Mouse (Mus musculus): Measurements from ENCODE around the gene A3galt2. TPM values are rescaled to one million over a fixed set of nuclear protein-coding genes. Genes with fewer than 3 reads are reported as not detected.

Gene A3galt2
- polyA plus RNA-seq, 1 experiment from 2014 or later, result 0.30 TPM

DNA sequence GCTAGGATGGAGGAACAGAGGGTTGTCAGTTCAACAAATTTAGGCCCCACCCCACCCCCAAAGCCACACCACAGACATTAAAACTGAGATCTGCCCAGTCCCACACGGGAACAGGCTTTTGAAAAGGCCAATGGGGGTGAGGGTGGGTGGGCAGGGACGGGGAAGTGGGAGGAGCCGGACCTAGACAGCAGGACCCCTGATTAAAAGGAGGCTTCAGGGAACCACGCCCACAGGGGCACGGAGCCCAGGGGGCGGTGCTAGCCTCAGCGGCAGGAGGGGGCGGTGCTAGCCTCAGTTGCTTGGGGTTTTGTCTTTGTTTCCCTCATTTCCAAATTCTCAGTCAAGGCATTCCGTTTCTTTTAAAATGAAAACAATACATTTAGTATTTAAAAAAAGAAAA lies 40.4 kb downstream of the A3galt2 start:
- Histone ChIP-seq H3K9me3 (ENCODE audit: control insufficient read depth, low read length) (no peaks in the 10 kb centered on the region), H3K4me2 (ENCODE audit: low read depth, low read length) (0 out of 2 replicates have a peak overlapping the region, but pooled peaks have one; percentile 2), H3K4me1 (replicated peaks; ENCODE audit: control insufficient read depth, insufficient read depth, low read length) (peaks cover 25% of the 10 kb centered on the region), H3K9ac (ENCODE audit: low read length) (no peak overlapping the region), H3K36me3 (ENCODE audit: control insufficient read depth, insufficient read depth, low read length) (no peaks in the 10 kb centered on the region; the same call in 1 of the 2 replicates), H3K27me3 (ENCODE audit: control insufficient read depth, insufficient read depth, low read depth, low read length) (no peaks in the 10 kb centered on the region), H3K27ac (ENCODE audit: low read length) (no peak overlapping the region), H3K4me3 (ENCODE audit: low read length) (no peak overlapping the region)
- WGBS, result 7% methylated on average over 9 of the region's 9 CpGs
- ATAC-seq (ENCODE audit: low read depth), result peak; percentile 59; the same call in 1 of the 2 replicates

DNA sequence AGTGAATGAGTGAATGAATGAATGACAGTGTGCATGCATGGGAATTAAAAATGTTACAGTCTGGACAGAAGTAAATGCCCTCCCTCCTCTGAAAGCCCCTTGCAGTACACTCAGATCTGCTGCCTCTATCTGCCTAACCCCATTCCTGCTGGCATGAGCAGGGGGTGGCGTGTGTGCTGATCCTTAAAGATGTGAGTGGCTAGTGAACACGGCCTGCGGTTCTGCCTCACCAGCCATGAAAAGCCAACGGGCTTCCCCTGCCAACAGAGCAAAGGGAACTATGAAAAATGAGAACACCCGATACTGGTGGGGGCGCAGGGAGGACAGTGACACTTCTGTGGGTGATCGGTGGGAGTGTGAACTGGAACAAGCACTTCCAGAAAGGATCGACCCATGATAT lies 41.6 kb downstream of the A3galt2 start:
- H3K4me3 ChIP-seq (ENCODE audit: low read length), result no peak overlapping the region
- 65% methylated on average over 8 of the region's 8 CpGs for WGBS
- no peak overlapping the region for H3K4me2 ChIP-seq (ENCODE audit: low read depth, low read length)
- no peaks in the 10 kb centered on the region; the same call in 1 of the 2 replicates for H3K36me3 ChIP-seq (ENCODE audit: control insufficient read depth, insufficient read depth, low read length)
- H3K27ac ChIP-seq (ENCODE audit: low read length), result no peak overlapping the region
- H3K27me3 ChIP-seq (ENCODE audit: control insufficient read depth, insufficient read depth, low read depth, low read length), result no peaks in the 10 kb centered on the region
- no peak for ATAC-seq (ENCODE audit: low read depth)
- H3K9ac ChIP-seq (ENCODE audit: low read length), result no peak overlapping the region
- peaks cover 25% of the 10 kb centered on the region for H3K4me1 ChIP-seq (replicated peaks; ENCODE audit: control insufficient read depth, insufficient read depth, low read length)
- H3K9me3 ChIP-seq (ENCODE audit: control insufficient read depth, low read length), result no peaks in the 10 kb centered on the region

DNA sequence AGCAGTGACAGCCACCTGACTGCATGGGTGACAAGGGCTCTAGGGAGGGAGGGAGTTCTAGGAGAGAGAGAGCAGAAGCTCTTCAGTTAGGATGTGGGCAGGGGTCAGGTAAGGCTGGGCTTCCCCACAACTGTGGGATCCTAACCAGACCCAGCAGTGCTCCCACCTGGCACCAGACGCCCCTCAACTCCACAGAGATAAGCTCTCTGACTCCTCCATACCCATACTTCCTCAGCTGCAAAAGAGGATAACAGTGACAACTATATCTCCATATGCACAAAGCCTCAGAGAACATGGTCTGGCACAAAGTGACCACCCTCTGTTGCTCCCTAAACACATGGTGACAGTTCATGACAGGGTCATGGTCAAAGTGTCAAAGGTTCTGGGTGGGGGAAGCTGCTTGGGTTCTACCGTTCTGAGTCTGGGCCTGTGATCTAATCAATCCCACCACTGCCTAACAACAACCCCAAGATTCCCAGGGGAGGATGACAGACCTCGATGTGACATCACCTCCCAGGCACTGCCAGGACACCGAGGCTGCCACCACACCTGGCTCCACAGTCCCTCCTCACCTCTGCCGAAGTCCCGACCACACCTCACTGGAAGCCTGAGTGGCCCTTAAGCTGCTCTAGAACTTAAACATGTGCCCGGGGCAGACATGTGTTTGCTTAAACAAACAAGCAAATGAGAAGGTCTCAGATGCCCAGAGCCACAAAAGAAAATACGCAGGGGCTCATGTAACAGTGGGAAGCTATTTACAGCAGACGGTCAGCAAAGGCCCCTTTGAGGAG lies 46.7 kb downstream of the A3galt2 start:
- Histone ChIP-seq H3K4me3 (ENCODE audit: low read length) (no peak overlapping the region), H3K27me3 (ENCODE audit: control insufficient read depth, insufficient read depth, low read depth, low read length) (no peaks in the 10 kb centered on the region), H3K27ac (ENCODE audit: low read length) (no peak overlapping the region), H3K36me3 (ENCODE audit: control insufficient read depth, insufficient read depth, low read length) (no peaks in the 10 kb centered on the region), H3K4me2 (ENCODE audit: low read depth, low read length) (no peak overlapping the region), H3K9me3 (ENCODE audit: control insufficient read depth, low read length) (no peaks in the 10 kb centered on the region), H3K4me1 (replicated peaks; ENCODE audit: control insufficient read depth, insufficient read depth, low read length) (peaks cover 42% of the 10 kb centered on the region), H3K9ac (ENCODE audit: low read length) (peak overlapping the region; percentile 25; the same call in 1 of the 2 replicates)
- 36% methylated on average over 9 of the region's 9 CpGs for WGBS
- no peak for ATAC-seq (ENCODE audit: low read depth)

DNA sequence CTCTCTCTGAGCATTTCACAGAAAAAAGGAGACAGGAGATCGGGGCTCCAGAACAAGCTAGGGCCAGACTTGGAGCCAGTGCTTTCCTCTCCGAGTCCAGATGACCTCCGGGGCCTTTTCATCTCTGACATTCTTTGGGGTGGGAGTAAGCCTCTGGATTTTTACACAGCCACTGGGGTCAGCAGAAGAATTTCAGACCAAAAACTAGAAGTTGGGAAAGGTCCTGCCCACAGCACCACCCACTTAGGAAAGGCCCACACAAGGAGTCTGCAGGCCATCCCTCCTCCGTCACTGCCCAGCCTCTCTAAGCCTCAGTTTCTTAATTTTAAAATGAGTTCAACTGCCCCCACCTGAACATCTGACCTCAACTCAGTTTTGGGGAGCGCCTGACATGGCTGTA lies 48.4 kb downstream of the A3galt2 start:
- 42% methylated on average over 5 of the region's 5 CpGs for WGBS
- no peaks in the 10 kb centered on the region for H3K27me3 ChIP-seq (ENCODE audit: control insufficient read depth, insufficient read depth, low read depth, low read length)
- H3K4me3 ChIP-seq (ENCODE audit: low read length), result peak overlapping the region; percentile 85
- H3K36me3 ChIP-seq (ENCODE audit: control insufficient read depth, insufficient read depth, low read length), result no peaks in the 10 kb centered on the region
- no peak; the same call in 1 of the 2 replicates for ATAC-seq (ENCODE audit: low read depth)
- no peaks in the 10 kb centered on the region for H3K9me3 ChIP-seq (ENCODE audit: control insufficient read depth, low read length)
- peak overlapping the region; percentile 95 for H3K4me2 ChIP-seq (ENCODE audit: low read depth, low read length)
- H3K9ac ChIP-seq (ENCODE audit: low read length), result peak overlapping the region; percentile 99
- peaks cover 39% of the 10 kb centered on the region for H3K4me1 ChIP-seq (replicated peaks; ENCODE audit: control insufficient read depth, insufficient read depth, low read length)
- H3K27ac ChIP-seq (ENCODE audit: low read length), result peak overlapping the region; percentile 99

DNA sequence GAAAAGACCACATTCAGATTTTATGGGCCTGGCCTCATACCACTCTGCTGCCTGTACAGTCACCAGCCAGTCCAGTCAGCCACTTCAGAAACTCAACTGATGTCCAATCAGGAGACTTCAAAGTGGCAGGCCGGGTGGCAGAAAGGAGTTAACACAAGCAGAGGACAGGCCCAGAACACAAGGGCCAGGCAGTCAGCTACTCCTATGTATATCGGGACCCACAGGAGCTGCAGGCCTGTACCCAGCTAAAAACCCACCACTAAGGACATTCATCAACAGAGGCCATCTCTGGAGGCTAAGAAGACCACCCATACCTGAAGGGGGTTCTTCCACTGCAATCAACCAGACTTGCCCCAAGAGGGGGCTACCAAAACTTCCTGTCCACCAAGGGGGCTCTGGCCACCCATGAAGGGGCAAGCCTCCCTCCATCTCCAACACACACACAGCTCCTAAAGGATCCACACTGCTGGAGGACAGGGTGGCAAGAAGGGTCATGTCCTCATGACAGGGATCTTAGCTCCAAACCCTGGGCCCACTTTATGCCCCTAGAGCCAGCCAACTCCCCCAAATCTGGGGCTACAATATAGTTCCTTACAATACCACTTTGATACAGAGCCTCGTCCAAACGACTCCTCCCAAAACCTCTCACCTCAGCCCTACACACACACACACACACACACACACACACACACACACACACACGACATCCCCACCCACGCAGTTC lies 49.4 kb downstream of the A3galt2 start:
- H3K4me2 ChIP-seq (ENCODE audit: low read depth, low read length), result peak overlapping the region; percentile 95
- H3K27me3 ChIP-seq (ENCODE audit: control insufficient read depth, insufficient read depth, low read depth, low read length), result no peaks in the 10 kb centered on the region
- 2% methylated on average over 6 of the region's 6 CpGs for WGBS
- H3K27ac ChIP-seq (ENCODE audit: low read length), result peak overlapping the region; percentile 99
- peak overlapping the region; percentile 85 for H3K4me3 ChIP-seq (ENCODE audit: low read length)
- no peaks in the 10 kb centered on the region for H3K36me3 ChIP-seq (ENCODE audit: control insufficient read depth, insufficient read depth, low read length)
- peak; percentile 4; the same call in 1 of the 2 replicates for ATAC-seq (ENCODE audit: low read depth)
- H3K9me3 ChIP-seq (ENCODE audit: control insufficient read depth, low read length), result no peaks in the 10 kb centered on the region
- peak overlapping the region; percentile 99 for H3K9ac ChIP-seq (ENCODE audit: low read length)
- H3K4me1 ChIP-seq (replicated peaks; ENCODE audit: control insufficient read depth, insufficient read depth, low read length), result peaks cover 38% of the 10 kb centered on the region

GRCm38 (mm10) chr4:128805150-128806042 lies 50.2 kb downstream of the A3galt2 start:
- peak overlapping the region; percentile 99 for H3K9ac ChIP-seq (ENCODE audit: low read length)
- peaks cover 38% of the 10 kb centered on the region for H3K4me1 ChIP-seq (replicated peaks; ENCODE audit: control insufficient read depth, insufficient read depth, low read length)
- H3K4me3 ChIP-seq (ENCODE audit: low read length), result peak overlapping the region; percentile 85
- H3K27ac ChIP-seq (ENCODE audit: low read length), result peak overlapping the region; percentile 99
- H3K4me2 ChIP-seq (ENCODE audit: low read depth, low read length), result peak overlapping the region; percentile 95
- no peaks in the 10 kb centered on the region for H3K27me3 ChIP-seq (ENCODE audit: control insufficient read depth, insufficient read depth, low read depth, low read length)
- WGBS, result under 1% methylated on average over 45 of the region's 74 CpGs
- peak; percentile 13; the same call in 1 of the 2 replicates for ATAC-seq (ENCODE audit: low read depth)
- H3K9me3 ChIP-seq (ENCODE audit: control insufficient read depth, low read length), result no peaks in the 10 kb centered on the region
- H3K36me3 ChIP-seq (ENCODE audit: control insufficient read depth, insufficient read depth, low read length), result no peaks in the 10 kb centered on the region

DNA sequence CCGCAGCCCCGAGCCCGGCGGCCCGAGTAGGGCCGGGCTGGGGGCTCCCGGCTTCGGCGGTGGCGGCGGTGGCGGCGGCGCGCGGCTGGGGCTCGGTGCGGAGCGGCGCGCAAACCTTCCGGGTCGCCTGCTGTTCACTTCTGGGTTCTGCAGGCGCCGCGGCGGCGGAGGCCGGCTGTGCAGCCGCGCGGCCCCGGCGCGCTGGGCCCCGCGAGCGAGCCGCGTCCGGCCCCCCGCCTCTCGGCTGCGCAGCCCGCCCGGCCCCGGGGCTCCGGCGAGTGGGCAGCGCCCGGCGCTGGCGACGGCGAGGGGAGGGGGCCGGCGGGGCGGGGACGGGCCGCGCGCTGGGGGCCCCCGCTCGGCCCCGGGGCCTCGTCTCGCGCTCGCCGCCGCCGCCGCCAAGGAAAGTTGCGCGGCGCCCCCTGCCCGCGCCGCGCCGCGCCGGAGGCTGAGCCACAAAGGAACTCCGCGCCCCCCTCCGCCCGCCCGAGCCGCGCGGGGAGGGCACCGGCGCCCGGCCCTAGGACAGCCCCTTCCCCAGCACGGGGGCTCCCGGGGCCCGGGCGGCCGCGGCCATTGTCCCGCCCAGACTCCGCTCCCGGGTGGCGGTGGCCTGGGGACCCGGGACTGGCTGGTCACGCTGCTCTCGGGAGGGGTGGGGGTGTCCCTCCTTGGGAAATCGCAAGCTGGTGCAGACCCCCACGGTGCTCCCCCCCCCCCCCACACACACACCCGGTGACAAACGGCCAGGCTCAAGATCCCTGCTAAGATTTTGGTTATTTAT lies 51.1 kb downstream of the A3galt2 start, which contains the start of gene Zfp362:
Zfp362 (minus strand) TSS at position 3 of the 784 bp plus-strand sequence.
- ATAC-seq (ENCODE audit: low read depth), result peak; percentile 60
- Histone ChIP-seq H3K4me3 (ENCODE audit: low read length) (peak within 1 kb of the TSS; percentile 85), H3K4me2 (ENCODE audit: low read depth, low read length) (peak within 1 kb of the TSS; percentile 95), H3K9me3 (ENCODE audit: control insufficient read depth, low read length) (no peaks in the 10 kb centered on the region), H3K4me1 (replicated peaks; ENCODE audit: control insufficient read depth, insufficient read depth, low read length) (peaks cover 42% of the 10 kb centered on the region), H3K27me3 (ENCODE audit: control insufficient read depth, insufficient read depth, low read depth, low read length) (no peaks in the 10 kb centered on the region), H3K27ac (ENCODE audit: low read length) (peak within 1 kb of the TSS; percentile 99), H3K36me3 (ENCODE audit: control insufficient read depth, insufficient read depth, low read length) (no peaks in the 10 kb centered on the region), H3K9ac (ENCODE audit: low read length) (peak within 1 kb of the TSS; percentile 99)
- WGBS, result 0% methylated on average over 44 of the region's 111 CpGs

GRCm38 (mm10) chr4:128806827-128807179 lies 51.6 kb downstream of the A3galt2 start:
- peaks cover 40% of the 10 kb centered on the region for H3K4me1 ChIP-seq (replicated peaks; ENCODE audit: control insufficient read depth, insufficient read depth, low read length)
- peak overlapping the region; percentile 85 for H3K4me3 ChIP-seq (ENCODE audit: low read length)
- peak overlapping the region; percentile 99 for H3K9ac ChIP-seq (ENCODE audit: low read length)
- no peaks in the 10 kb centered on the region for H3K9me3 ChIP-seq (ENCODE audit: control insufficient read depth, low read length)
- peak overlapping the region; percentile 99 for H3K27ac ChIP-seq (ENCODE audit: low read length)
- H3K27me3 ChIP-seq (ENCODE audit: control insufficient read depth, insufficient read depth, low read depth, low read length), result no peaks in the 10 kb centered on the region
- ATAC-seq (ENCODE audit: low read depth), result peak; percentile 63
- no peaks in the 10 kb centered on the region for H3K36me3 ChIP-seq (ENCODE audit: control insufficient read depth, insufficient read depth, low read length)
- under 1% methylated on average over 15 of the region's 15 CpGs for WGBS
- peak overlapping the region; percentile 95 for H3K4me2 ChIP-seq (ENCODE audit: low read depth, low read length)
